Mouse (Mus musculus) neural tube, embryonic 15.5 days (tissue): ENCODE measurements at regions not wholly inside any gene's neighbourhood (a gene's known extent, or its start where the extent isn't known, plus 50 kb on each side); places are given as distances from the start of the nearest gene placed in this dataset.

Experiments used
- ATAC-seq: fragments of 200-750 bp; cut with Nextera tagmentation; 2 replicates; pipeline ENCODE4 v1.8.0; 2017; ENCODE audit warnings: mild to moderate bottlenecking, moderate TSS enrichment, moderate library complexity; ENCODE audit not compliant: low FRiP score
- H3K27ac ChIP-seq: fragments of 300-500 bp; sonication (generic); replicated peaks from 2 replicates; pipeline ENCODE4 v1.5.1; 2015; ENCODE audit warnings: mild to moderate bottlenecking, inconsistent platforms
- H3K27me3 ChIP-seq: fragments of 300-500 bp; sonication (generic); replicated peaks from 2 replicates; pipeline ENCODE4 v1.6.1; 2015; ENCODE audit warnings: inconsistent platforms
- H3K36me3 ChIP-seq: fragments of 300-500 bp; sonication (generic); 2 replicates; pipeline ENCODE4 v1.6.1; 2015; ENCODE audit warnings: inconsistent platforms
- H3K4me1 ChIP-seq: fragments of 300-500 bp; sonication (generic); 2 replicates; pipeline ENCODE4 v1.6.1; 2015; ENCODE audit warnings: inconsistent platforms
- H3K4me2 ChIP-seq: fragments of 300-500 bp; sonication (generic); 2 replicates; pipeline ENCODE4 v1.6.1; 2015; ENCODE audit warnings: inconsistent platforms, mild to moderate bottlenecking, moderate library complexity
- H3K4me3 ChIP-seq: fragments of 300-500 bp; sonication (generic); replicated peaks from 2 replicates; pipeline ENCODE4 v1.5.1; 2015; ENCODE audit warnings: mild to moderate bottlenecking, inconsistent platforms
- H3K9ac ChIP-seq: fragments of 300-500 bp; sonication (generic); replicated peaks from 2 replicates; pipeline ENCODE4 v1.6.1; 2015; ENCODE audit warnings: mild to moderate bottlenecking, inconsistent platforms
- H3K9me3 ChIP-seq: fragments of 300-500 bp; sonication (generic); replicated peaks from 2 replicates; pipeline ENCODE4 v1.6.1; 2016; ENCODE audit warnings: inconsistent platforms
- whole genome bisulfite sequencing: fragments of 180-500 bp; shearing (Covaris S2); methylation state at CpG from one replicate; pipeline ENCODE4 v1.1.7; 2015; ENCODE audit warnings: mixed read lengths; 5-methylcytosine and 5-hydroxymethylcytosine counted together

DNA sequence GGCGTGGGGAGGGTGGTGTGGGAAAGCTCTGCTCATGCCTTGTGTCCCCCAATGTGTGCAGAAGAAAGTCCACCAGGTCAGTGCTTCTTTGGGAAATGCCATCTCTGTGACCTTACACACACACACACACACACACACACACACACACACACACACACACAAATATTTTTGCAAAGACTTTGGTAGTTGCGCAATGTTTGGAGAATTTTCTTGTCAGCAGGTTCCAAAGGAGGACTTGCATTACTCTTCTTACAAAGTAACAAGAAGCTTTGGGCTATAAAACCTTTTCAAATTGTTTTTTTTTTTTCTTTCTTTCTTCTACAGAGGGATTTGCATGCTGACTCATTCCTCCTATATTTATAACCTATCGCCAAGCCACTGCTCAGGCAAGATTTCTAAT is 59.1 kb upstream of the Npvf start:
- no peak overlapping the region for H3K4me2 ChIP-seq
- ATAC-seq, result no peak
- 0 out of 2 replicates have a peak overlapping the region, but pooled peaks have one; percentile 11 for H3K27ac ChIP-seq
- H3K9me3 ChIP-seq, result no peaks in the 10 kb centered on the region
- H3K4me1 ChIP-seq, result peaks cover 5% of the 10 kb centered on the region; the same call in 1 of the 2 replicates
- no peaks in the 10 kb centered on the region for H3K27me3 ChIP-seq
- 66% methylated on average over 3 of the region's 3 CpGs for WGBS
- H3K36me3 ChIP-seq, result no peaks in the 10 kb centered on the region
- no peak overlapping the region for H3K9ac ChIP-seq
- H3K4me3 ChIP-seq, result no peak overlapping the region

DNA sequence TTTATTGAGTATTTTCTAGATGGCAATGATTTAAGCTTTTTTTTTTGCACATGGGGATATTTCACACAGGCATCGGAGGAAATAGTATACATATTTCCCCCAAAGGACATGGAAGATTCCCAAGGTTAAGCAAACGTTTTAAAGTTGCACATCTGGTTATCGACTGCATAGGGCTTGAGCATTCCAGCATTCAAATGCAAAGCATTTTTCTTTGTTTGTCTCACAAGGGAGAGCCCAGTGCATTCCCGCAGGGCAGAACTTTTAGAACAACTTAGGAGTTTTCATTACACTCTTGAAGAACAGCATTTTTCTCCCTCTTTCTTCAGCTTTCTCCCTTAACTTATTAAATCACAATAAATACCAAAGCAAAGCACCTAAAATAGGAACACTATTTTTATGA is 64.4 kb upstream of the Npvf start:
- Histone ChIP-seq H3K9ac (no peak overlapping the region), H3K36me3 (no peaks in the 10 kb centered on the region), H3K27ac (no peak overlapping the region), H3K9me3 (no peaks in the 10 kb centered on the region), H3K4me2 (no peak overlapping the region), H3K4me3 (no peak overlapping the region), H3K4me1 (0 out of 2 replicates have a peak, but pooled peaks cover 8% of the 10 kb centered on the region), H3K27me3 (no peaks in the 10 kb centered on the region)
- 17% methylated on average over 4 of the region's 4 CpGs for WGBS
- no peak for ATAC-seq

DNA sequence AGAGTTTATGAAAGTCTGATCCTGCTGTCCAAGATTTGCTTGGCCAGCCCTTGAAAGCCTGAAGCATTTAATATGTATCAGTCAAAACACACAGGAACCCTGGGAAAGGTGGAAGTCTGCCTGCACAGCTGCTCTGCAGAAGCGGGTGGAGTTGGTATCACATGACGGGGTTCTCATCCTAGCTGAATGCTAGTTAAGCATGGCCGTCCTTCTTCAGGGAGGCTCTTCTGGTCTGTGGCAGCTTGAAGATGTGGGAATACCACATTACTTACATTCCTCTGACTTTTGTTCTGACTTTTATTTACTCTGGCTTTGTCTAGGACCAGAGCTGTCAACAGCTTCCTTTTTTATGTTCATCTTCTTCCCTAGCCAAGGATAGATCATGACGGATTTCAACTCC is 66.1 kb upstream of the Npvf start:
- no peaks in the 10 kb centered on the region for H3K9me3 ChIP-seq
- H3K4me2 ChIP-seq, result no peak overlapping the region
- 72% methylated on average over 4 of the region's 4 CpGs for WGBS
- H3K4me3 ChIP-seq, result no peak overlapping the region
- no peak overlapping the region for H3K9ac ChIP-seq
- no peaks in the 10 kb centered on the region for H3K27me3 ChIP-seq
- 0 out of 2 replicates have a peak, but pooled peaks cover 3% of the 10 kb centered on the region for H3K4me1 ChIP-seq
- H3K36me3 ChIP-seq, result no peaks in the 10 kb centered on the region
- no peak overlapping the region for H3K27ac ChIP-seq
- no peak for ATAC-seq

DNA sequence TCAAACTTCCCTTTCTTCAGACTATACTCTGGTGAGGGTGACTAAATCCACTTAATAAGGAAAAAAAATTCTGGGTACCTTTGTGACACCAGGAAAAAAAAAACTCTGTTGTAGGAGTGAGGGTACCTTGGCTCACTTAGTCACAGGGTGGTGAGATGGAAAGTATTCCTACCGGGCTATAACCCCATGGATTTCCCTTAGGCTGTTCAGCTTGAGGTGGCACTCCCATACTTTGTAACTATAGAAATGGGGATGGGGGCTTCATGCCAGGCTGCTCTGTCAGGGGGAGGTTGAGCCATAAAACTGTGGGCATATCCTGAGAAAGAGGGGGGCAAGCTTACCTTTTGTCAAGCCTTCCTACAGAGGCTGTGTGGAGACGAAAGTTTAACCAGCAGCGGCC is 71.4 kb upstream of the Npvf start:
- no peak overlapping the region for H3K4me2 ChIP-seq
- peak overlapping the region; percentile 29 for H3K27ac ChIP-seq
- no peak overlapping the region for H3K9ac ChIP-seq
- H3K9me3 ChIP-seq, result no peaks in the 10 kb centered on the region
- peaks cover 18% of the 10 kb centered on the region; the same call in 1 of the 2 replicates for H3K4me1 ChIP-seq
- WGBS, result 44% methylated on average over 3 of the region's 3 CpGs
- no peaks in the 10 kb centered on the region for H3K27me3 ChIP-seq
- ATAC-seq, result peak; percentile 55
- no peaks in the 10 kb centered on the region for H3K36me3 ChIP-seq
- H3K4me3 ChIP-seq, result no peak overlapping the region

DNA sequence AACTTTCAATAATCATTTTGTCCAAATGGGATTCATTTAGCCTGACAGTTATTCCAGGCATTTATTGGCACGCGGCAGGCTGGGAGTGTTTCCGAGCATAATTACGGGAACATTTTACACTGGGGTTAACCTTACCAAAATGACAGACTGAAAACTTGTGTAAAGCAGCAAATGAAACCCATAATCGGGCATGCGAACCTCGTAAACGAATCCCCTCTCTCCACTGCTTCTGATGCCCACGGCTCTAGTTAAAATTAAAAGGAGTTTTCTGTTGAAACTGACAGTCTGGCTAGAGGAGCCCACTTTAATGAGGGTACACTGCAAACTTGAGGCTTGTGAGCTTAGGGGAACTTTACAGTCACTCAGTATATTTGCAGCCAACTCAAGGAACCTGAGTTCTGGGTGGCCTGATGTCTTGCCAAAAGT is 71.9 kb upstream of the Npvf start:
- peak; percentile 67 for ATAC-seq
- WGBS, result 39% methylated on average over 9 of the region's 9 CpGs
- Histone ChIP-seq H3K4me2 (no peak overlapping the region), H3K36me3 (no peaks in the 10 kb centered on the region), H3K9ac (no peak overlapping the region), H3K9me3 (no peaks in the 10 kb centered on the region), H3K4me3 (no peak overlapping the region), H3K27ac (peak overlapping the region; percentile 23; the same call in 1 of the 2 replicates), H3K4me1 (peaks cover 23% of the 10 kb centered on the region), H3K27me3 (no peaks in the 10 kb centered on the region)

DNA sequence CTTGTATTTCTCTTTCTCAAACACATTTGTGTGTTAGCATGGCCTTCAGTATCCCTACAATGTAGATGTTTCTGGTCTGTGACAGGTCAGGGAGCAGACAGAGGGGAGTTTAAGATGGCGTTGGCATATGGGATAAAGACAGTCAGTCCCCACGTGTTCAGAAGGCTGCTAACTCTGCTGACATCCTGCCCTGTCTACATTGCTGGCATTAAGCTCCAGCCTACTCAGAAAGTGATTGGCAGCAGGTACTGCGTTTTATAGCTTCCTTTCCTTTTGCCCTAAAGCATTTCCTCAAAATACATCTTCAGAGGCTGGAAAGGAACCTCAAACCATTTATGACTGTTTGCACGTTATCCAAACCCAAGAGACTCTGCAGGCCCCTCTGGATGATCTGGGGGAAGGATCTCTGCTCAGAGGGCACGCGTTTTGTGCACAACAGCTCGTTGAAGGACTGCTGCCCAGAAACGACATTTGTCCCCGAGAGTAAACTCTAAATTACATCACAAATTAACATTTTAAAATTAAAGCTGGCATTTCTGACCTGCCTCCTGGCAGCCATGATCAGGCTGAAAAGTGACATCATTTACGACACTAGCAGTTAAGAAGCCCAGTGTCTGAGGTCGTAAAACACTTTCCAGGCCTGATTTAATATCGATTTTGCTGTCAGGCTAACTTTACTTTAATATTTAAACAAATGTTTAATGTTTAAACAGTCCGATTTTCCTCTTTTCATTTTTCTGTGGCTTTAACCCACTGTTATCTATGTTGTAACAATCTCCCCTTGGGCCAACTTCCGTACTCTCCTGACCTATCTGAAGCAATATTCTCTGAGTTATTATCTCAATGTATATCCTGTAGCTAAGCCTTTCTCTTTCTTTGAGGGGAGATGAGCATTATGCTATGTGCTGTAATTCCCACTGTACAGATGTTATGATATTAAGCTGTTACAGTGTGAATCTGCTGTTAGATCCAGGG is 76.8 kb upstream of the Npvf start:
- no peaks in the 10 kb centered on the region for H3K36me3 ChIP-seq
- 37% methylated on average over 14 of the region's 14 CpGs for WGBS
- H3K27ac ChIP-seq, result 0 out of 2 replicates have a peak overlapping the region, but pooled peaks have one; percentile 23
- H3K9me3 ChIP-seq, result no peaks in the 10 kb centered on the region
- H3K4me1 ChIP-seq, result peaks cover 31% of the 10 kb centered on the region
- H3K4me2 ChIP-seq, result no peak overlapping the region
- no peaks in the 10 kb centered on the region for H3K27me3 ChIP-seq
- no peak overlapping the region for H3K9ac ChIP-seq
- H3K4me3 ChIP-seq, result no peak overlapping the region
- no peak; the same call in 1 of the 2 replicates for ATAC-seq

DNA sequence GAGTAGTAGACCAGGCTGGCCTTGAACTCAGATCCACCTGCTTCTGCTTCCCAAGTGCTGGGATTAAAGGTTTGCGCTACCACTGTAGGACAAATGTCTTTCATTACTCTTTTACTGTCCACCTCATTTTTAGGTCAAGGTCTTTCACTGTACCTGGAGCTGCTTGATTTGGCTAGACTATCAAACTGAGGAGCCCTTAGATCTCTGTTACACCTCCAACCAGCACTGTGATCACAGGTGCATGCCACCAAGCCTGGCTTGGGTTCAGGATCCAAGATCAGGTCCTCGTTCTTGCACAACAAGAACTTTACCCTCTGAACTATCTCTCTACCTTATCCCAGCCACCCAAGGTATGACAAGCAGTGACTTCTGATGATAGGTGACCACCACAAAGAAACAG is 80.5 kb upstream of the Npvf start:
- WGBS, result 93% methylated on average over 2 of the region's 2 CpGs
- no peak overlapping the region for H3K27ac ChIP-seq
- ATAC-seq, result no peak
- no peak overlapping the region for H3K4me3 ChIP-seq
- peaks cover 19% of the 10 kb centered on the region for H3K4me1 ChIP-seq
- H3K4me2 ChIP-seq, result no peak overlapping the region
- H3K9ac ChIP-seq, result no peak overlapping the region
- no peaks in the 10 kb centered on the region for H3K27me3 ChIP-seq
- H3K36me3 ChIP-seq, result no peaks in the 10 kb centered on the region
- no peaks in the 10 kb centered on the region for H3K9me3 ChIP-seq

DNA sequence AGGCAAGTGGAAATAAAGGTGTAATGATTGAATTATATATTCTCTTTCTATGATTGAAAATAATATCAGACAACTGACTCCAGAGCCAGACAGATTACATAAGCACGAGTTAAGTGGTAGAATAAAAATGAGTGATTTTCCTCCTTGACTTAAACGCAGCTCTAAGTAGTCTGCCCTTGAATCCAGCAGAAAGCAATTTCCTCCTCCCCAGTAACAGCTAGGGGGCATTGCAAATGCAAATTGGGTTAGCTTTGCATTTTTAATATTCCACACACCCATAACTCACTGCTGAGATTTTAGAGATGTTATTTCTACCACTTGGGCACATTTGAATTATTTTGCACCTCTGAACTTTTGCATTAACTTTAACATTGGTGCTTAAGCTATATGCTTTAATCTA is 81.6 kb upstream of the Npvf start:
- Histone ChIP-seq H3K9ac (no peak overlapping the region), H3K36me3 (no peaks in the 10 kb centered on the region), H3K4me2 (no peak overlapping the region), H3K9me3 (no peaks in the 10 kb centered on the region), H3K27me3 (no peaks in the 10 kb centered on the region), H3K4me1 (peaks cover 19% of the 10 kb centered on the region), H3K27ac (peak overlapping the region; percentile 54; the same call in 1 of the 2 replicates), H3K4me3 (no peak overlapping the region)
- 35% methylated on average over 2 of the region's 2 CpGs for WGBS
- ATAC-seq, result no peak

DNA sequence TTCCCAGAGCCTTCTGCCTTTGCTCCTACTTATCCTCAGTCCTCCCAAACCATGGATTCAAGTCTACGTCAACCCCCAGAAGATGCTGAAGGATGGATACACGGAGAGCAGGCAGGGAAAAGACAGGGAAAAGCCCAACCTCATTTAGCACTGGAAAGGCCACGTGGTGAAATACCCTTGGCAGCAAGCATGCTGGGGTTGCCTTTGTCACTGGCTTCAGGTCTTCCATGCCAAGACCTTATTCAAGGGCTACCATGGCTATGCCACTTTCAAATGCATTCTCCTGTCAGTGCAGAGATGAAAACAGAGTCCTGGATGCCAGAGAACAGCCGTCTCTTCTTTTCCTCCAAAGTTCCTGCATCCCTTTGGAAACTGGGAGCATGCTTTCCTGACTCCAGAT is 87.8 kb upstream of the Npvf start:
- H3K9ac ChIP-seq, result no peak overlapping the region
- no peak overlapping the region for H3K4me3 ChIP-seq
- H3K4me2 ChIP-seq, result no peak overlapping the region
- no peak for ATAC-seq
- H3K36me3 ChIP-seq, result no peaks in the 10 kb centered on the region
- no peak overlapping the region for H3K27ac ChIP-seq
- H3K4me1 ChIP-seq, result no peaks in the 10 kb centered on the region
- no peaks in the 10 kb centered on the region for H3K9me3 ChIP-seq
- 70% methylated on average over 4 of the region's 4 CpGs for WGBS
- H3K27me3 ChIP-seq, result no peaks in the 10 kb centered on the region

DNA sequence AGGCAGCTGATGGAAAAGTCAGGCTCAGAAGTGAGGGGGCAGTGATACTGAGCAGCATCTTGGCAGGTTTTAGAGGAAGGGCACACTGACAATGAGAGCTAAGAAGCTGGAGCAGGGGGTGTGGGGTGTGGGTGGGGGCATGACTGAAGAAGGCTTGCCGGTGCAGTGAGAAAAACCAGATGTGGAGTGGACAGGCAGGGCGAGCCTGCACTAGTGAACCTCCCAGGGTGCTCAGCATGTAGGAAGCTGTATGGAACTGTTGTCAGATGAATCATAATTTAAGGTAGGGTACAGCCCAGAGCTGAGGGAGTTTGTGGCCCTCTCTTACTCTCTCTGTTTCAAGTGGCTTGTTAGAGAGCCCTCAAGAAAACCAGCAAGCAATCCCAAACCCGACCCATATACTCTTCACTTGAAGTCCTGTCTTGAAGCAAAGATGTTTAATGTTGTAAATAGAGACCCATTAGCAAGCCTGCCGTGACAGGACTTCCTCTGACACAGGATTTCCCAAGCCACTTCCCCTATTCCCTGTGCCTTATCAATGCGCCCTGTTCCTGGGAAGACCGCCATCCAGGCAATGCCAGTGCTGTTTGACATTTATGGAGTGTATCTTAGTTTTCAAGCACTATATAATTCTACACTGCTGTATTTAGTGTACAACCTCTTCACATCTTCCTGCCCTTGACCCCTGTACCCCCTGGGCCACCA is 90.4 kb upstream of the Npvf start:
- WGBS, result 76% methylated on average over 6 of the region's 6 CpGs

DNA sequence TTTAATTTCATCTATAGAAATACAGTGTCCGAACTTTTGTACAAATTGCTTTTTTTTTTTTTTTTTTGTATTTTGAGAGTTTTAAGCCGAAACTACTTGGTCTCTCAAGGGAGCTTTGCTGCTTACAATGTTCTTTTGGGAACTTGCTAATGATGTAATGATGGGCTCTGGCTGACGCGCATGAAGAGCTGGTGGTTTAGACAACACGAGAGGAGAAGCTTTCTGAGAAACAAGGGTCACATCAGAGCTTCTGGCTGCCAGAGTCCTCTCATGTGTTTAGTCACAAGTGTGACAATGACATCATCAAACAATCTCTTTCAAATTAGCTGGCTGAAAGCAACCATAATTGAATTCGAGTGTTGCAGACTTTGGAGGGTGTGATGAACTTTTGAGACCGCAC is 98.9 kb upstream of the Npvf start:
- Histone ChIP-seq H3K9me3 (no peaks in the 10 kb centered on the region), H3K27me3 (no peaks in the 10 kb centered on the region), H3K9ac (no peak overlapping the region), H3K4me2 (no peak overlapping the region), H3K4me3 (no peak overlapping the region), H3K4me1 (no peaks in the 10 kb centered on the region), H3K36me3 (no peaks in the 10 kb centered on the region), H3K27ac (no peak overlapping the region)
- WGBS, result 83% methylated on average over 7 of the region's 7 CpGs
- ATAC-seq, result no peak

More for the DNA sequence above, 90.4 kb upstream of the Npvf start:
- Histone ChIP-seq H3K27ac (no peak overlapping the region), H3K9me3 (no peaks in the 10 kb centered on the region), H3K4me3 (no peak overlapping the region), H3K4me1 (no peaks in the 10 kb centered on the region), H3K4me2 (no peak overlapping the region), H3K9ac (no peak overlapping the region), H3K36me3 (no peaks in the 10 kb centered on the region), H3K27me3 (no peaks in the 10 kb centered on the region)
- ATAC-seq, result no peak

DNA sequence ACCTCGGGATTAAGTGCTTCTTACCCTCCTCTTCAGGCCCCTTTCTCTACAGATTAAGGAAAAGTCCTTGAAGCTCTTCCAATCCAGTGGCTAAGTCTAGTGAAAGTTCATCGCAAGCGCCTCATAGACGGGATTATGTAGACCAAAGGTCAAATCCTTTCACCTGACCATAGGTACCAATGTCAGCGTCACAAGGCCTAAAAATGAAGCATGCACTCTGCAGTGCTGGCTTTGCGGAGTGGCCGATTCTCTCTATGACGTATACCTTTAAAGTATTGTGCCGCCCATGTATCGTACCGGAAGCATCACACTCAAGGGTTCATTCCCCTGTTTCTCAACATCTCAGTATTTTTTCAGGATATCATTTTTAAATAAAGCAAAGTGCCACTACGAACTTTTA is 100.5 kb upstream of the Npvf start:
- H3K9ac ChIP-seq, result no peak overlapping the region
- H3K4me2 ChIP-seq, result no peak overlapping the region
- H3K4me3 ChIP-seq, result no peak overlapping the region
- WGBS, result 94% methylated on average over 12 of the region's 12 CpGs
- no peaks in the 10 kb centered on the region for H3K9me3 ChIP-seq
- no peaks in the 10 kb centered on the region for H3K36me3 ChIP-seq
- no peak for ATAC-seq
- H3K4me1 ChIP-seq, result no peaks in the 10 kb centered on the region
- H3K27ac ChIP-seq, result no peak overlapping the region
- H3K27me3 ChIP-seq, result no peaks in the 10 kb centered on the region
